Mouse (Mus musculus): ENCODE data around the gene Insr. TPM values are rescaled to one million over a fixed set of nuclear protein-coding genes. Genes with fewer than 3 reads are reported as not detected.
"Not testable (repeated sequence)": the region's sequence is repeated elsewhere in the genome, so short reads cannot be mapped to it uniquely, and the experiment has no call there.

The Insr gene
- total RNA-seq, 2 experiments from 2014 or later = 100 to 108 TPM

GRCm38 (mm10) chr8:3232601-3233000, 46.8 kb downstream of the Insr start:
- DNase-seq = no peak

- DNase-seq = no peak
Measured at GRCm38 (mm10) chr8:3230118-3231060, 49.0 kb downstream of the Insr start.

- DNase-seq = no peak
Measured at GRCm38 (mm10) chr8:3227423-3227822, 52.0 kb downstream of the Insr start.

- no peak for DNase-seq
Measured at GRCm38 (mm10) chr8:3225731-3226130, 53.7 kb downstream of the Insr start.

- DNase-seq = no peak
Measured at GRCm38 (mm10) chr8:3225184-3225583, 54.2 kb downstream of the Insr start.

- no peak for DNase-seq
Measured at GRCm38 (mm10) chr8:3222636-3222965, 56.8 kb downstream of the Insr start.

GRCm38 (mm10) chr8:3221960-3222635, 57.3 kb downstream of the Insr start:
- no peak for DNase-seq

GRCm38 (mm10) chr8:3221047-3221959, 58.1 kb downstream of the Insr start:
- DNase-seq = peak; percentile 93

- peak; percentile 40 for DNase-seq
Measured at GRCm38 (mm10) chr8:3220502-3220901, 58.9 kb downstream of the Insr start.

GRCm38 (mm10) chr8:3219921-3220411, 59.5 kb downstream of the Insr start:
- no peak for DNase-seq

GRCm38 (mm10) chr8:3219266-3219665, 60.2 kb downstream of the Insr start:
- DNase-seq = no peak

- peak; percentile 70 for DNase-seq
Measured at GRCm38 (mm10) chr8:3216541-3217092, 62.8 kb downstream of the Insr start.

- DNase-seq = peak; percentile 52
Measured at GRCm38 (mm10) chr8:3215561-3215960, 63.9 kb downstream of the Insr start.

- DNase-seq = no peak
Measured at GRCm38 (mm10) chr8:3214601-3215000, 64.8 kb downstream of the Insr start.

GRCm38 (mm10) chr8:3211456-3211855, 68.0 kb downstream of the Insr start:
- DNase-seq = peak; percentile 51

GRCm38 (mm10) chr8:3209960-3210359, 69.5 kb downstream of the Insr start:
- no peak for DNase-seq

GRCm38 (mm10) chr8:3209268-3209667, 70.1 kb downstream of the Insr start:
- peak; percentile 73 for DNase-seq

- no peak for DNase-seq
Measured at GRCm38 (mm10) chr8:3208729-3209128, 70.7 kb downstream of the Insr start.

- DNase-seq = no peak
Measured at GRCm38 (mm10) chr8:3204758-3205443, 74.5 kb downstream of the Insr start.

- DNase-seq = peak; percentile 50
Measured at GRCm38 (mm10) chr8:3202792-3203191, 76.6 kb downstream of the Insr start.

GRCm38 (mm10) chr8:3194297-3194696, 85.1 kb downstream of the Insr start:
- not testable (repeated sequence) for DNase-seq

All from adrenal gland, postnatal 10 days (tissue).